In the genomic region with DNA sequence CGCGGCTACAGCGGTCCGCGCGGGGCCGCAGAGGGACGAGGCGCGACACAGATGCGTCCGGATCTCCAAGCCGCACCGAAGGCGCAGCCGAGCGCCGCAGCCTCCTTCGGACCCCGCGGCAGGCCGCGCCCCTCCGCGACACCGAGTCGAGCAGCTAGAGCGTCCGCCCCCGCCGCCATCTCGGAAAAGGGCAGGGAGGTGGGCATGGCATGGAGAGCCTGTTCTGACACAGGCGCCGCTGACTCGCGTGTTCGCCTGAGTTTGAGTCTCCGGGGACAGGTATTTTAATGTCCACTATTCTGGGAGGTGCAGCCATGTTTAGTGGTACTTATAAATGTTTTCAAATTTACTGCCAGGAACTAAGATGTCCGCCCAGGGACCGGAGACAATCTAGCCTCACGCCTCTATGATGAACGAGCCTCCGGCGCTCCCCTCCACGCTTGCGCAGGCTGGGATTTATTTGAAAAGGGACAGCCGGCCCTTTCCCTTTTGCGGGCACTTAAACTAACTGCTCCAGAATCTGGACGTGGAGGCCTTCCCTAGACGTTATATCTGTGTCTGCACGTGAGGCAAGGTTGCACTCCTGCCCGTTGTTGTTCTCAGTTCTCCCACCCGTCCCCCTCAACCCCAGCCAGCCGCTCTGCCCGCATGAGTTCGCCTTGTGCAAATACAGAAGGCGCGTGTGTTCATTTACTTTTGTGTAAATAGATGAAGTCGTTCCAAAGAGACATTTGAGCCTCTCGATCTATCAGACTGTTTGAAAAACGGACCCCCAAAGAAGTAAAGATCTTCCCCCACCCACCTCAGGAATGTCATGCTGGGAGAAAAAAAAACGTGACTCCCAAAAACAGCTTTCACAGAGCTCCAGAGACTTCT, we compare ENCODE assay signal across 8 mouse cellular contexts. TPM values are rescaled to one million over a fixed set of nuclear protein-coding genes. Genes with fewer than 3 reads are reported as not detected.
A peak's percentile ranks its signal among the peaks of the same experiment; 100 is the strongest.
DNase-seq lines count a peak whose midpoint lies in the region; ATAC-seq and TF ChIP-seq lines count a peak whose summit lies in the region.

No protein-coding gene starts in this region.

- DNase-seq in adipocyte (ENCODE audit: low spot score), result peak; percentile 92
- peak; percentile 74 to 83 for DNase-seq in gastrocnemius, adult 8-10 months (ENCODE audit: low spot score in 2 of 2)
- DNase-seq in hindlimb bud, embryonic 11.5 days (ENCODE audit: extremely low spot score, low read depth, low spot score), result peak; percentile 81
- peak; percentile 85 to 88 for DNase-seq in left cerebral cortex, adult 2 months (ENCODE audit: extremely low spot score in 1 of 2, low spot score in 2 of 2)
- peak; percentile 89 for DNase-seq in right cerebral cortex, adult 18-20 months
- peak; percentile 87 for DNase-seq in urinary bladder, adult 2 months (ENCODE audit: low spot score)

- peak; percentile 81 for TF ChIP-seq POLR2A in cortical plate, adult 2 months (IDR thresholded peaks at IDR 0.05; ENCODE audit: extremely low read depth, insufficient read depth, low read length)

- peak overlapping the region; percentile 72 for H3K4me3 ChIP-seq in cortical plate, adult 2 months (ENCODE audit: insufficient read depth, low read length)
- H3K4me3 ChIP-seq in left cerebral cortex, adult 2 months, result peak overlapping the region; percentile 91

- H3K4me1 ChIP-seq in cortical plate, adult 2 months (ENCODE audit: control insufficient read depth, insufficient read depth, low read length), result peaks cover 2% of the 10 kb centered on the region; the same call in 1 of the 2 replicates

- TF ChIP-seq CTCF in cortical plate, adult 2 months (IDR thresholded peaks at IDR 0.05; ENCODE audit: extremely low read depth, insufficient read depth, low read length), result no peak
- no peak for TF ChIP-seq CTCF in left cerebral cortex, adult 2 months (IDR thresholded peaks at IDR 0.05)

- ATAC-seq in megakaryocyte, adult 5-6 weeks (ENCODE audit: poor library complexity, severe bottlenecking), result peak; percentile 93

- intact Hi-C loops in left cerebral cortex, adult 2 months (cut with DNase I), result loop anchor here (2.0 kb wide), 1 partner anchor 42 kb away; no protein-coding TSS in a partner anchor

- H3K27ac ChIP-seq in cortical plate, adult 2 months (ENCODE audit: insufficient read depth, low read length), result peak overlapping the region; percentile 94
- peak overlapping the region; percentile 95 for H3K27ac ChIP-seq in left cerebral cortex, adult 2 months

RNA-seq across cellular contexts. Expression of gene Prpsap1, which starts 3.5 kb away (rescaled TPM):
- polyA plus RNA-seq in cortical plate, adult 2 months (2012; rRNA removed), result 89.0 and 90.8 TPM in 2 replicates
- 10 to 100 TPM; 10.4 to 12.7 (median 11.5) TPM for total RNA-seq in gastrocnemius, adult 8-10 months (2022)
- 10 to 100 TPM; 78.3 to 85.6 TPM for total RNA-seq in left cerebral cortex, adult 2 months (2021)
- total RNA-seq in megakaryocyte, adult 5-6 weeks (2015), result 28.6 and 32.6 TPM in 2 replicates
- 19.2 and 34.6 TPM in 2 replicates for total RNA-seq in megakaryocyte, adult 5-6 weeks (2017)
- 154 and 165 TPM in 2 replicates for polyA plus RNA-seq in urinary bladder, adult 2 months (2012; rRNA removed)

RNA-seq across cellular contexts. Expression of gene Qrich2, which starts 24.4 kb away (rescaled TPM):
- 0.06 and 0.13 TPM in 2 replicates for polyA plus RNA-seq in cortical plate, adult 2 months (2012; rRNA removed)
- total RNA-seq in gastrocnemius, adult 8-10 months (2022), result not detected
- total RNA-seq in left cerebral cortex, adult 2 months (2021), result under 1 TPM in 1 of 2 experiments, not detected in 1; 0.16 TPM
- not detected in 2 replicates for total RNA-seq in megakaryocyte, adult 5-6 weeks (2015)
- total RNA-seq in megakaryocyte, adult 5-6 weeks (2017), result 0.18 and 0.65 TPM in 2 replicates
- 0.06 and 0.12 TPM in 2 replicates for polyA plus RNA-seq in urinary bladder, adult 2 months (2012; rRNA removed)

RNA-seq across cellular contexts. Expression of gene Sphk1, which starts 40.3 kb away (rescaled TPM):
- 5.3 and 7.6 TPM in 2 replicates for polyA plus RNA-seq in cortical plate, adult 2 months (2012; rRNA removed)
- under 1 TPM; 0.15 to 0.75 (median 0.51) TPM for total RNA-seq in gastrocnemius, adult 8-10 months (2022)
- 1 to 10 TPM; 6.1 to 6.8 TPM for total RNA-seq in left cerebral cortex, adult 2 months (2021)
- 0.60 and 2.2 TPM in 2 replicates for total RNA-seq in megakaryocyte, adult 5-6 weeks (2015)
- 1.7 and 2.1 TPM in 2 replicates for total RNA-seq in megakaryocyte, adult 5-6 weeks (2017)
- polyA plus RNA-seq in urinary bladder, adult 2 months (2012; rRNA removed), result 18.2 and 21.8 TPM in 2 replicates

RNA-seq across cellular contexts. Expression of gene Ubald2, which starts 56.6 kb away (rescaled TPM):
- 61.3 and 63.2 TPM in 2 replicates for polyA plus RNA-seq in cortical plate, adult 2 months (2012; rRNA removed)
- 10 to 100 TPM; 35.1 to 63.5 (median 47.7) TPM for total RNA-seq in gastrocnemius, adult 8-10 months (2022)
- 10 to 100 TPM; 27.2 to 28.0 TPM for total RNA-seq in left cerebral cortex, adult 2 months (2021)
- 94.1 and 112 TPM in 2 replicates for total RNA-seq in megakaryocyte, adult 5-6 weeks (2015)
- total RNA-seq in megakaryocyte, adult 5-6 weeks (2017), result 58.4 and 64.0 TPM in 2 replicates
- polyA plus RNA-seq in urinary bladder, adult 2 months (2012; rRNA removed), result 89.8 and 104 TPM in 2 replicates

Comparison
In these comparisons a context has a peak if more than half of its experiments do, and no peak if none do; other contexts are left out.
1. Peak in every context shown above with its lines: DNase-seq, ATAC-seq, H3K4me3 ChIP-seq and H3K27ac ChIP-seq.